In the genomic region with DNA sequence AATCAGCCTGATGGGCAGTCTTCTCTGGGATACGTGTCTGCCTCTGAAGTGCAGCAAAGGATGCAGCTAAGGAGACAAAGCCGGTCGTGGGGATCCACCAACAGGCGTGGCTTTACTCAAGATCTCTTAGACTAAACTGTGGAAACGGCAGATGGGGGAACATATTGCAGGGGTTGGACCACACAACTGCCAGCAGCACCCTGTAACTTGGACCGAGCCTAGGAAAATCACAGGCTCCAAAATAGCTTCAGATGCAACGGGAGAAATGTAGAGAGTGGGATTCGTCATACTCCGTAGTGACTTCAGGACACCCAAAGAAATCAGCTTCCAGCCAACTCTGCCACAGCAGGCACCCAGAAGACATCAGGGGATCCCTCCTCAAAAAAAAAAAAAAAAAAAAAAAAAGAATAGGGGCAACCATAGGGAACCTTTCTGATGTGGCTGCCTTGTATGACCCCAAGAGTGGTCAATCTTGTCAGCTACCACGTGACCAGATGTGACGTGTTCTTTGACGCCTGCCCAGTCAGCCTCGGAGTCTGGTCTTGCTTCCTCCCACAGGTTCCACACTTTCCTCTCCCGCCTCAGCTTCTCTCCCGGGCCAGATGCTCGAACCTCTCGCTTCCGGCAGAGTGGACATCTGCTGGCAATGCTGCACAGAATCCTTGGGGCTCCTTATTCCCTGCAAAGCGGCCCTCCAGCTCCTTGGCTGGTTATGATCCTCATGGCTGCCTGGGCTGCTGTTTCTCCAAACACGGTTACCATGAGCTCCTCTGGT, we compare ENCODE assay signal across 19 mouse cellular contexts. TPM values are rescaled to one million over a fixed set of nuclear protein-coding genes. Genes with fewer than 3 reads are reported as not detected.
DNase-seq lines count a peak whose midpoint lies in the region; ATAC-seq and TF ChIP-seq lines count a peak whose summit lies in the region.
"Had no signal": no experiment of that assay in that cellular context is flagged by ENCODE, and none has a peak within 500 bp of the region (broad histone marks: within the 10 kb centered on the region; RNA-seq: fewer than 3 reads in every experiment).

No protein-coding gene starts in this region.

- H3K4me1 ChIP-seq in forebrain, embryonic 16.5 days (replicated peaks; ENCODE audit: control insufficient read depth, insufficient read depth, low read length) = peaks cover 12% of the 10 kb centered on the region
- peaks cover 14% of the 10 kb centered on the region for H3K4me1 ChIP-seq in forebrain, embryonic 10.5 days
- H3K4me1 ChIP-seq: embryonic facial prominence, embryonic 15.5 days; stomach, embryonic 15.5 days had no signal

- H3K9ac ChIP-seq in forebrain, embryonic 16.5 days (replicated peaks; ENCODE audit: low read depth, low read length) = no peak overlapping the region
- H3K9ac ChIP-seq: embryonic facial prominence, embryonic 15.5 days; forebrain, embryonic 15.5 days; lung, embryonic 14.5 days; midbrain, embryonic 13.5 days; stomach, embryonic 15.5 days had no signal

- H3K4me2 ChIP-seq in forebrain, embryonic 16.5 days (ENCODE audit: low read length) = no peak overlapping the region
- H3K4me2 ChIP-seq: embryonic facial prominence, embryonic 15.5 days; forebrain, embryonic 15.5 days; lung, embryonic 14.5 days; midbrain, embryonic 13.5 days; stomach, embryonic 15.5 days had no signal

- DNase-seq in forebrain, embryonic 10.5 days (ENCODE audit: extremely low spot score, low spot score) = no peak
- DNase-seq in brain, embryonic 14.5 days (ENCODE audit: low read depth) = peak; percentile 44
- peak; percentile 32 to 48 for DNase-seq in layer of hippocampus, postnatal 36 days
- peak; percentile 71 to 82 for DNase-seq in right cerebral cortex, postnatal 10 days (ENCODE audit: low spot score in 2 of 2)
- DNase-seq in cerebellum, postnatal 36 days = no peak
- no peak for DNase-seq in thymus, postnatal 10 days (ENCODE audit: low spot score in 2 of 2)
- DNase-seq in urinary bladder, postnatal 10 days (ENCODE audit: low spot score) = no peak
- DNase-seq: cerebellum, adult 11 months; kidney, adult 9 months; lung, embryonic 14.5 days; spleen, adult 18-20 months; thymus, postnatal 14 days had no signal

- no peaks in the 10 kb centered on the region for H3K27me3 ChIP-seq in forebrain, embryonic 16.5 days (replicated peaks; ENCODE audit: control insufficient read depth, insufficient read depth, low read length)
- no peaks in the 10 kb centered on the region for H3K27me3 ChIP-seq in forebrain, embryonic 10.5 days (ENCODE audit: poor library complexity, severe bottlenecking)
- H3K27me3 ChIP-seq: embryonic facial prominence, embryonic 15.5 days; forebrain, embryonic 15.5 days; midbrain, embryonic 13.5 days; stomach, embryonic 15.5 days had no signal

- no peak overlapping the region for H3K4me3 ChIP-seq in forebrain, embryonic 16.5 days (replicated peaks; ENCODE audit: low read length)
- no peak overlapping the region for H3K4me3 ChIP-seq in forebrain, embryonic 10.5 days
- H3K4me3 ChIP-seq: embryonic facial prominence, embryonic 15.5 days; forebrain, embryonic 15.5 days; midbrain, embryonic 13.5 days; stomach, embryonic 15.5 days had no signal

- no peaks in the 10 kb centered on the region for H3K36me3 ChIP-seq in forebrain, embryonic 16.5 days (ENCODE audit: control insufficient read depth, insufficient read depth)
- no peaks in the 10 kb centered on the region for H3K36me3 ChIP-seq in forebrain, embryonic 10.5 days (replicated peaks)
- H3K36me3 ChIP-seq: embryonic facial prominence, embryonic 15.5 days; forebrain, embryonic 15.5 days; midbrain, embryonic 13.5 days; stomach, embryonic 15.5 days had no signal

- 84% methylated on average over 20 of the region's 20 CpGs for WGBS in forebrain, embryonic 16.5 days
- 92% methylated on average over 20 of the region's 20 CpGs for WGBS in forebrain, embryonic 10.5 days

- TF ChIP-seq CTCF in brain, embryonic 14.5 days (IDR thresholded peaks at IDR 0.05; ENCODE audit: borderline replicate concordance, extremely low read depth, insufficient read depth, insufficient read length) = no peak

- H3K9me3 ChIP-seq in forebrain, embryonic 16.5 days (ENCODE audit: control insufficient read depth, low read length) = no peaks in the 10 kb centered on the region
- no peaks in the 10 kb centered on the region for H3K9me3 ChIP-seq in forebrain, embryonic 10.5 days
- H3K9me3 ChIP-seq: embryonic facial prominence, embryonic 15.5 days; forebrain, embryonic 15.5 days; midbrain, embryonic 13.5 days; stomach, embryonic 15.5 days had no signal

- H3K27ac ChIP-seq in forebrain, embryonic 16.5 days (ENCODE audit: low read length) = no peak overlapping the region
- H3K27ac ChIP-seq in forebrain, embryonic 10.5 days = no peak overlapping the region
- H3K27ac ChIP-seq: embryonic facial prominence, embryonic 15.5 days; forebrain, embryonic 15.5 days; macrophage; midbrain, embryonic 13.5 days; stomach, embryonic 15.5 days had no signal

- TF ChIP-seq POLR2A in brain, embryonic 14.5 days (IDR thresholded peaks at IDR 0.05; ENCODE audit: borderline replicate concordance, extremely low read depth, insufficient read depth, insufficient read length, poor library complexity, severe bottlenecking) = no peak

- peak; percentile 26; the same call in 1 of the 2 replicates for ATAC-seq in forebrain, embryonic 16.5 days
- ATAC-seq: forebrain, embryonic 15.5 days; midbrain, embryonic 13.5 days had no signal

RNA-seq across cellular contexts. Expression of a gene that starts 24.4 kb away (rescaled TPM):
- 1.4 and 2.2 TPM in 2 replicates for polyA plus RNA-seq in forebrain, embryonic 16.5 days (2015; fragmentation: Nextera tagmentation; extraction: Ambion mirVana)
- polyA plus RNA-seq in forebrain, embryonic 10.5 days (2016; fragmentation: Nextera tagmentation; extraction: Ambion mirVana) = 0.07 and 0.21 TPM in 2 replicates
- 2.0 and 3.0 TPM in 2 replicates for polyA plus RNA-seq in brain, embryonic 14.5 days (2012; rRNA removed)
- total RNA-seq in layer of hippocampus, postnatal 36 days (2021) = 10 to 100 TPM; 18.4 to 20.4 TPM
- total RNA-seq: hematopoietic stem cell, adult 5-6 weeks had no signal

Comparison
In these comparisons a context has a peak if more than half of its experiments do, and no peak if none do; other contexts are left out.
1. DNase-seq: peak in brain, embryonic 14.5 days (single experiment), layer of hippocampus, postnatal 36 days (2 of 2) and right cerebral cortex, postnatal 10 days (2 of 2); none in forebrain, embryonic 10.5 days (single experiment), cerebellum, postnatal 36 days (0 of 2), thymus, postnatal 10 days (0 of 2) and urinary bladder, postnatal 10 days (single experiment).